Mouse (Mus musculus): ENCODE measurements around the gene Slc24a4. TPM values are rescaled to one million over a fixed set of nuclear protein-coding genes. Genes with fewer than 3 reads are reported as not detected.

Slc24a4 gene
- total and polyA plus RNA-seq, 3 experiments = 0.23 to 0.69 (median 0.34) TPM

DNA sequence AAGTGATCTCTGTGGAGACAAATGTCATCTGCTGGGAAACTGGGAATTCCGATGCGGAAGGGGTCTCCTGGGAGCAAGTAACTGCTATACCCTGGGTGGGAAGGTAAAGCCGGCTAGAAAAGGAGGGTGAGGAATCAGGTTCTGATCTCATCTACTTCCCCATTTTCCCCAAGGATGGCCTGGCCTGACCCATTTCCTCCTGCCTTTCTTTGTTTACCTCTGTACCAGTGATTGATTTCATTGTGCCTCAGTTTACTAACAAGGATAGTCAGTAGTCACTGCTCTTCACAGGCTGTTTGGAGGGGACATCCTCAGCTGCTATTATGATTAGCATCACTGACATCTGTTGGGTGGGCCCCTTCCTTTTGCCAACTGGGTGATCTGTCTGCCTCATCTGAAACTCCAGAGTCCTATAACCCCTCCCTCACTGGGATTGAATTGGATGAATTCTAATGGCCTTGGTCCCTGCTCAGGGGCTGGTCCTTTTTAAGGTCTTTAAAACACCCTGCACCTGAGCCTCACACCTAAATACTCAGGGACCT is 156.2 kb downstream of the Slc24a4 start:
- Histone ChIP-seq H3K4me1 (ENCODE audit: control insufficient read depth in 1 of 2, insufficient read depth in 2 of 2) (peaks cover 5 to 32% of the 10 kb centered on the region in 2 experiments; a peak in 3 of 4 replicates), H3K27me3 (replicated peaks) (peaks cover 17% of the 10 kb centered on the region), H3K79me2 (replicated peaks; ENCODE audit: control insufficient read depth, extremely low read depth, insufficient read depth, poor library complexity, severe bottlenecking) (0 out of 2 replicates have a peak, but pooled peaks cover 5% of the 10 kb centered on the region), H3K4me3 (replicated peaks in 1 of 3; ENCODE audit: low read depth in 2 of 3, low read length in 2 of 3, poor library complexity in 1 of 3) (no peak overlapping the region), H3K27ac (ENCODE audit: insufficient read depth, low read depth) (no peak overlapping the region), H3K4me2 (ENCODE audit: insufficient read depth, low read depth, poor library complexity, severe bottlenecking) (no peak overlapping the region), H3K9ac (ENCODE audit: insufficient read depth, low read depth) (no peak overlapping the region), H3K36me3 (replicated peaks in 1 of 2; ENCODE audit: control insufficient read depth in 1 of 2, insufficient read depth in 1 of 2, low read length in 1 of 2) (peaks cover 1 to 5% of the 10 kb centered on the region in 2 experiments), H3K9me3 (replicated peaks; ENCODE audit: low read length) (peaks cover 7% of the 10 kb centered on the region)
- dilution Hi-C loops (cut with MboI; ENCODE audit: extremely low pct_ligation_motif_present, extremely low pct_unique_long_range_greater_than_20kb, low sequenced_read_pairs) = no loop called here
- in situ Hi-C loops (cut with MboI; ENCODE audit: low pct_ligation_motif_present, low pct_unique_long_range_greater_than_20kb, low sequenced_read_pairs) = loop anchor here (5.0 kb wide), 1 partner anchor 98 kb away; no protein-coding TSS in a partner anchor
- no peak for DNase-seq (ENCODE audit: extremely low read depth)
- TF ChIP-seq GABPA (IDR thresholded peaks at IDR 0.05; ENCODE audit: insufficient replicate concordance, low read depth, low read length) (no peak), ZKSCAN1 (IDR thresholded peaks at IDR 0.05; ENCODE audit: borderline replicate concordance, low read depth, low read length) (no peak), UBTF (IDR thresholded peaks at IDR 0.05; ENCODE audit: low read depth, low read length) (no peak), IRF4 (IDR thresholded peaks at IDR 0.05; ENCODE audit: low read depth, low read length) (no peak), USF2 (conservative IDR thresholded peaks at IDR 0.05; ENCODE audit: low read depth, low read length) (no peak), BHLHE40 (IDR thresholded peaks at IDR 0.05; ENCODE audit: low read depth, low read length) (no peak), RAD21 (IDR thresholded peaks at IDR 0.05; ENCODE audit: low read depth, low read length) (no peak), POLR2A (IDR thresholded peaks at IDR 0.05; ENCODE audit: low read depth, low read length) (no peak), SMC3 (IDR thresholded peaks at IDR 0.05; ENCODE audit: low read depth, low read length) (no peak), USF1 (IDR thresholded peaks at IDR 0.05; ENCODE audit: low read depth, low read length) (no peak), JUND (conservative IDR thresholded peaks at IDR 0.05; ENCODE audit: low read depth, low read length) (no peak), MYC (IDR thresholded peaks at IDR 0.05; ENCODE audit: low read depth, low read length) (no peak), MEF2A (IDR thresholded peaks at IDR 0.05; ENCODE audit: borderline replicate concordance, low read depth, low read length) (no peak), MAZ (IDR thresholded peaks at IDR 0.05; ENCODE audit: low read depth, low read length) (no peak)

DNA sequence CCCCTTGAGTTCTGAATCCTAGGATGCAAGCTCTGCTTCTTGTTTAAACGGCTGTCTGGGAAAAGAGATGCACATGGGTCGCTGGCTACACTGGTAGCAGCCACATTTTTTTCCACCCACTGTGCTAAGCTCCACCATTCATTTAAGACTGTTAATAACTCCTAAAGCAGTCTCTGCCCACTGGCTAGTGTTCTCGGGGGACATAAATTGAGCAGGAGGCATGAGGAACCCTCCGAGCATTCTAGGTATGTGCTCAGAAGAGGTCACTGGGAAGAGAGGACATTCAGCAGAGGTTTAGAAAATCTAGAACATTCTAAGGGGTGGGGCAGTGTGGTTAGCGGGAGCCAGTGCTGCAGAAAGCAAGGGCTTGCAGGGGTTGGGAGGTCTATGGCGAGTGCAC is 156.8 kb downstream of the Slc24a4 start:
- H3K4me2 ChIP-seq (ENCODE audit: insufficient read depth, low read depth, poor library complexity, severe bottlenecking) = no peak overlapping the region
- H3K79me2 ChIP-seq (replicated peaks; ENCODE audit: control insufficient read depth, extremely low read depth, insufficient read depth, poor library complexity, severe bottlenecking) = 0 out of 2 replicates have a peak, but pooled peaks cover 5% of the 10 kb centered on the region

More for the DNA sequence above, 156.8 kb downstream of the Slc24a4 start:
- Histone ChIP-seq H3K27me3 (replicated peaks) (peaks cover 17% of the 10 kb centered on the region), H3K4me3 (replicated peaks in 1 of 3; ENCODE audit: low read depth in 2 of 3, low read length in 2 of 3, poor library complexity in 1 of 3) (no peak overlapping the region), H3K9ac (ENCODE audit: insufficient read depth, low read depth) (no peak overlapping the region), H3K9me3 (replicated peaks; ENCODE audit: low read length) (peaks cover 7% of the 10 kb centered on the region), H3K27ac (ENCODE audit: insufficient read depth, low read depth) (no peak overlapping the region), H3K36me3 (replicated peaks in 1 of 2; ENCODE audit: control insufficient read depth in 1 of 2, insufficient read depth in 1 of 2, low read length in 1 of 2) (peaks cover 5 to 11% of the 10 kb centered on the region in 2 experiments), H3K4me1 (ENCODE audit: control insufficient read depth in 1 of 2, insufficient read depth in 2 of 2) (peaks cover 5 to 32% of the 10 kb centered on the region in 2 experiments; a peak in 3 of 4 replicates)
- in situ Hi-C loops (cut with MboI; ENCODE audit: low pct_ligation_motif_present, low pct_unique_long_range_greater_than_20kb, low sequenced_read_pairs) (no loop called here), dilution Hi-C loops (cut with MboI; ENCODE audit: extremely low pct_ligation_motif_present, extremely low pct_unique_long_range_greater_than_20kb, low sequenced_read_pairs) (no loop called here)
- DNase-seq (ENCODE audit: extremely low read depth) = no peak
- TF ChIP-seq MXI1 (IDR thresholded peaks at IDR 0.05; ENCODE audit: low read depth, low read length) (no peak), POLR2AphosphoS2 (IDR thresholded peaks at IDR 0.05; ENCODE audit: low read depth, low read length) (no peak), HCFC1 (IDR thresholded peaks at IDR 0.05; ENCODE audit: low read depth, low read length) (no peak), ZKSCAN1 (IDR thresholded peaks at IDR 0.05; ENCODE audit: borderline replicate concordance, low read depth, low read length) (no peak), NRF1 (IDR thresholded peaks at IDR 0.05; ENCODE audit: low read depth, low read length) (no peak), BHLHE40 (IDR thresholded peaks at IDR 0.05; ENCODE audit: low read depth, low read length) (no peak), CHD2 (IDR thresholded peaks at IDR 0.05; ENCODE audit: low read length) (no peak), MAX (IDR thresholded peaks at IDR 0.05; ENCODE audit: low read length) (no peak), ZC3H11A (IDR thresholded peaks at IDR 0.05; ENCODE audit: low read depth, low read length) (no peak), USF1 (IDR thresholded peaks at IDR 0.05; ENCODE audit: low read depth, low read length) (no peak), KAT2A (IDR thresholded peaks at IDR 0.05; ENCODE audit: insufficient replicate concordance, low read length) (no peak), ZMIZ1 (IDR thresholded peaks at IDR 0.05; ENCODE audit: low read depth, low read length) (no peak)
